Mouse (Mus musculus): ENCODE measurements around the gene Ahnak2. TPM values are rescaled to one million over a fixed set of nuclear protein-coding genes. Genes with fewer than 3 reads are reported as not detected.

Gene Ahnak2
- total and polyA plus RNA-seq, 2 experiments: 0.13 to 0.18 TPM

GRCm38 (mm10) chr12:112760154-112760926 is 42.1 kb downstream of the Ahnak2 start, which contains the start of gene Pld4:
Gene Pld4, plus strand, starts transcription at chr12:112760655.
- no peak for DNase-seq (ENCODE audit: extremely low read depth, low read depth, low spot score)
- TF ChIP-seq POLR2A (IDR thresholded peaks at IDR 0.05; ENCODE audit: extremely low read depth, insufficient read depth, low read length) (0 out of 2 replicates have a peak, but pooled peaks have one; percentile 6), CTCF (IDR thresholded peaks at IDR 0.05; ENCODE audit: low read depth, low read length) (no peak)
- peak within 1 kb of the TSS; percentile 26 for H3K4me3 ChIP-seq (ENCODE audit: insufficient read depth, low read depth, low read length)

DNA sequence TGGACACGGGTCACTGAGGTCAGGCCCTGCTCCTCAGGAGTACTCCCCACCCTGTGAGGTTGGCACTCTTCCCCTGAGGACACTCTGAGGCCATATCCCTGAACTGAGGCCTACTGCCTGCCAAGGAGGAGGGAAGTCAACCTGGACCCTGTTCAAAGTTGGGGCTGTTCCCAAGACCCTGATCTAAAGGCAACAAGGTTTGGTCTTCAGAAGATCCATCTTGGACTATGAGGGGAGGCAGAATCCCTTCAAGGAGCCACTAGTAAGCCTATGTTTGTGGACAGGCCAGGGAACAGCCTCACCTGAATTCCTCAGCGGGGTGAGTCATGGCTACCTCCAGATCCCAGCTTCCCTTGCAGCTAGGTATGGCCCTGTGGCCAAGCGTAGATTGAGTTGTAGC is 43.0 kb downstream of the Ahnak2 start:
- Histone ChIP-seq H3K27ac (replicated peaks; ENCODE audit: insufficient read depth, low read depth, low read length) (no peak overlapping the region), H3K9ac (ENCODE audit: low read depth, low read length) (no peak overlapping the region), H3K27me3 (ENCODE audit: control insufficient read depth, insufficient read depth, low read length) (no peaks in the 10 kb centered on the region), H3K36me3 (ENCODE audit: control insufficient read depth, insufficient read depth, low read length) (no peaks in the 10 kb centered on the region), H3K79me2 (ENCODE audit: control insufficient read depth, insufficient read depth, low read length) (no peaks in the 10 kb centered on the region), H3K4me1 (ENCODE audit: control insufficient read depth, insufficient read depth, low read length) (no peaks in the 10 kb centered on the region; the same call in 1 of the 2 replicates), H3K4me3 (ENCODE audit: insufficient read depth, low read depth, low read length) (no peak overlapping the region)
- TF ChIP-seq CTCF (IDR thresholded peaks at IDR 0.05; ENCODE audit: low read depth, low read length) (no peak), POLR2A (IDR thresholded peaks at IDR 0.05; ENCODE audit: extremely low read depth, insufficient read depth, low read length) (no peak)
- WGBS: 90% methylated on average over 3 of the region's 3 CpGs
- no peak for DNase-seq (ENCODE audit: extremely low read depth, low read depth, low spot score)

More at GRCm38 (mm10) chr12:112760154-112760926, 42.1 kb downstream of the Ahnak2 start, which contains the start of gene Pld4:
- peak within 1 kb of the TSS; percentile 45; the same call in 1 of the 2 replicates for H3K27ac ChIP-seq (replicated peaks; ENCODE audit: insufficient read depth, low read depth, low read length)
- no peak within 1 kb of the TSS; the same call in 1 of the 2 replicates for H3K9ac ChIP-seq (ENCODE audit: low read depth, low read length)
- H3K4me1 ChIP-seq (ENCODE audit: control insufficient read depth, insufficient read depth, low read length): no peaks in the 10 kb centered on the region
- H3K79me2 ChIP-seq (ENCODE audit: control insufficient read depth, insufficient read depth, low read length): no peaks in the 10 kb centered on the region
- 46% methylated on average over 4 of the region's 4 CpGs for WGBS
- no peaks in the 10 kb centered on the region for H3K36me3 ChIP-seq (ENCODE audit: control insufficient read depth, insufficient read depth, low read length)
- no peaks in the 10 kb centered on the region for H3K27me3 ChIP-seq (ENCODE audit: control insufficient read depth, insufficient read depth, low read length)

GRCm38 (mm10) chr12:112757896-112758295 is 44.6 kb downstream of the Ahnak2 start:
- H3K9ac ChIP-seq (ENCODE audit: low read depth, low read length): no peak overlapping the region
- WGBS: 94% methylated on average over 5 of the region's 5 CpGs
- no peaks in the 10 kb centered on the region for H3K79me2 ChIP-seq (ENCODE audit: control insufficient read depth, insufficient read depth, low read length)
- H3K27ac ChIP-seq (replicated peaks; ENCODE audit: insufficient read depth, low read depth, low read length): no peak overlapping the region
- no peaks in the 10 kb centered on the region for H3K36me3 ChIP-seq (ENCODE audit: control insufficient read depth, insufficient read depth, low read length)
- H3K4me1 ChIP-seq (ENCODE audit: control insufficient read depth, insufficient read depth, low read length): peaks cover 2% of the 10 kb centered on the region; the same call in 1 of the 2 replicates
- H3K27me3 ChIP-seq (ENCODE audit: control insufficient read depth, insufficient read depth, low read length): no peaks in the 10 kb centered on the region
- no peak for DNase-seq (ENCODE audit: extremely low read depth, low read depth, low spot score)
- no peak overlapping the region for H3K4me3 ChIP-seq (ENCODE audit: insufficient read depth, low read depth, low read length)
- TF ChIP-seq CTCF (IDR thresholded peaks at IDR 0.05; ENCODE audit: low read depth, low read length): no peak
- TF ChIP-seq POLR2A (IDR thresholded peaks at IDR 0.05; ENCODE audit: extremely low read depth, insufficient read depth, low read length): no peak

DNA sequence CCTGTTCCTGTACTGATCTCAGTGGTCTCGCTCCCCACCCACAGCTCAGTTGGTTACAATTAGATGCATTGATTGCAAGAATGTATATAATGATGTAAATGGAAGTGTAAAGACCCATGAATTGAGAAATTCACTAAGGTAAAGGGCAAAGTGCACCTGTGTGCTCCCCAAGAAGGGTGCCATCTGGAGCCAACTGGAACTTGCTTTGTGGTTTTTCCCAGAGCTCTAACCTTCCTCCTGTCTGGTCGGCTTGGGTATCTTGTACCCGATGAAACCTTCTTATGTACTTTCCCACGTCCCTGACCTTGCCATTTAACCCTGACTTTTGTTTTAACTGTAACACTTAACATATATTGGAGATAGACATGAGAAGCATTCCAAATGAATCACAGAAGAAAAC is 46.6 kb downstream of the Ahnak2 start:
- Histone ChIP-seq H3K9ac (ENCODE audit: low read depth, low read length) (no peak overlapping the region), H3K36me3 (ENCODE audit: control insufficient read depth, insufficient read depth, low read length) (no peaks in the 10 kb centered on the region), H3K4me3 (ENCODE audit: insufficient read depth, low read depth, low read length) (no peak overlapping the region), H3K79me2 (ENCODE audit: control insufficient read depth, insufficient read depth, low read length) (no peaks in the 10 kb centered on the region), H3K27me3 (ENCODE audit: control insufficient read depth, insufficient read depth, low read length) (no peaks in the 10 kb centered on the region), H3K4me1 (ENCODE audit: control insufficient read depth, insufficient read depth, low read length) (peaks cover 2% of the 10 kb centered on the region; the same call in 1 of the 2 replicates), H3K27ac (replicated peaks; ENCODE audit: insufficient read depth, low read depth, low read length) (no peak overlapping the region)
- TF ChIP-seq POLR2A (IDR thresholded peaks at IDR 0.05; ENCODE audit: extremely low read depth, insufficient read depth, low read length) (no peak), CTCF (IDR thresholded peaks at IDR 0.05; ENCODE audit: low read depth, low read length) (no peak)
- 48% methylated on average over 4 of the region's 4 CpGs for WGBS
- DNase-seq (ENCODE audit: extremely low read depth, low read depth, low spot score): no peak

DNA sequence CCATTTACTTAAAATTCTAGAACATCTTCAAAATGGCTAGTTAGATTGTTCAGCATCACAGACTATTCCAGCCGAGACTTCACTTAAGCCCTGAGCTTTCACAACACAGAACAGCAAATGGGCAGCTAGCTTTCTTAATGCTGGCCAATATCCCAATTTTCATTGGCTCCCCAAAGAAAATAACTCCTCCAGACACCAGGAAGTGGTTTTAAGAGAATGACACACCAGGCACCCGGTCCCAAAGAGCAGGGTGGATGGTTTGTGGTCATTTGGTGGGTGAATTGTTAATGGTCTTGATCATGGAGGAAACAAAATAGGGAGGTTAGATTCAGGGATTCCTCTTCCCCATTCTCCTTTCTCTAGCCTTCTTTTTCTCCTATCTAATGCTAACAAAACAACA is 50.1 kb downstream of the Ahnak2 start:
- 66% methylated on average over 2 of the region's 2 CpGs for WGBS
- no peaks in the 10 kb centered on the region for H3K27me3 ChIP-seq (ENCODE audit: control insufficient read depth, insufficient read depth, low read length)
- no peaks in the 10 kb centered on the region for H3K36me3 ChIP-seq (ENCODE audit: control insufficient read depth, insufficient read depth, low read length)
- peaks cover 2% of the 10 kb centered on the region; the same call in 1 of the 2 replicates for H3K4me1 ChIP-seq (ENCODE audit: control insufficient read depth, insufficient read depth, low read length)
- no peak overlapping the region for H3K27ac ChIP-seq (replicated peaks; ENCODE audit: insufficient read depth, low read depth, low read length)
- TF ChIP-seq CTCF (IDR thresholded peaks at IDR 0.05; ENCODE audit: low read depth, low read length) (no peak), POLR2A (IDR thresholded peaks at IDR 0.05; ENCODE audit: extremely low read depth, insufficient read depth, low read length) (no peak)
- H3K79me2 ChIP-seq (ENCODE audit: control insufficient read depth, insufficient read depth, low read length): no peaks in the 10 kb centered on the region
- no peak overlapping the region for H3K4me3 ChIP-seq (ENCODE audit: insufficient read depth, low read depth, low read length)
- no peak for DNase-seq (ENCODE audit: extremely low read depth, low read depth, low spot score)
- no peak overlapping the region for H3K9ac ChIP-seq (ENCODE audit: low read depth, low read length)

- Histone ChIP-seq H3K27me3 (ENCODE audit: control insufficient read depth, insufficient read depth, low read length) (no peaks in the 10 kb centered on the region), H3K9ac (ENCODE audit: low read depth, low read length) (no peak overlapping the region), H3K27ac (replicated peaks; ENCODE audit: insufficient read depth, low read depth, low read length) (no peak overlapping the region), H3K4me3 (ENCODE audit: insufficient read depth, low read depth, low read length) (no peak overlapping the region), H3K36me3 (ENCODE audit: control insufficient read depth, insufficient read depth, low read length) (no peaks in the 10 kb centered on the region), H3K4me1 (ENCODE audit: control insufficient read depth, insufficient read depth, low read length) (peaks cover 2% of the 10 kb centered on the region; the same call in 1 of the 2 replicates), H3K79me2 (ENCODE audit: control insufficient read depth, insufficient read depth, low read length) (no peaks in the 10 kb centered on the region)
- no peak for DNase-seq (ENCODE audit: extremely low read depth, low read depth, low spot score)
- TF ChIP-seq POLR2A (IDR thresholded peaks at IDR 0.05; ENCODE audit: extremely low read depth, insufficient read depth, low read length): no peak
- TF ChIP-seq CTCF (IDR thresholded peaks at IDR 0.05; ENCODE audit: low read depth, low read length): no peak
- WGBS: 87% methylated on average over 12 of the region's 12 CpGs
Measured at GRCm38 (mm10) chr12:112750976-112751375, 51.5 kb downstream of the Ahnak2 start.

All from liver, adult 2 months (tissue).